Mouse (Mus musculus) adrenal gland, adult (tissue): Measurements from ENCODE around the gene Sirt4.

Experiments
- DNase-seq, 2 experiments: peaks; one replicate each; pipeline ENCODE4 v3.0.0; 2022 to 2023; ENCODE audit warnings: low spot score in 1 of 2; ENCODE audit not compliant: inconsistent age in 2 of 2

Sirt4 gene

DNA sequence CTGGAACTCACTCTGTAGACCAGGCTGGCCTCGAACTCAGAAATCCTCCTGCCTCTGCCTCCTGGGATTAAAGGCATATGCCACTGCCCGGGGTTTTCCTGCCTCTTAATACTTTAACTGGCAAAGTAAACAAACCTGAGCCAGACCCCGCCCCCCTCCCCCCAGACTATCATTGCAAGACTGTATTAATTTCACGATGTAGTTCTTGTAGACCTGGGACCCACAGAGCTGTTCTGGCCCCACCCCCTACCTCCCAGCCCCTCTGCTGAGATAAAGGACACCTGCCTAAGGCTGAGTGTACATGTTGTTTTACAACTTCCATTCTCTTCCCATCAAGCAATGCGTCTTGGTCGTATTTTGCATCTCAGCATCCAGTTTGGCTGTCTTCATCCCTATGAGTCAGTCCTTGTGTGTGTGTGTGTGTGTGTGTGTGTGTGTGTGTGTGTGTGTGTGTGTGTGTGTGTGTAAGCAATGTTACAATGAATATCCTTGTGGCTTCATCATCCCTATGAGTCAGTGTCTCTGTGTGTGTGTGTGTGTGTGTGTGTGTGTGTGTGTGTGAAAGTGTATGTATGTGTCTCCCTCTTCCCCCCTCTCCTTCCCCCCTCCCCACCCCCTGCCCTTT is 8.3 kb upstream of the Sirt4 start:
- DNase-seq = peak in 1 of 2 experiments; percentile 69

DNA sequence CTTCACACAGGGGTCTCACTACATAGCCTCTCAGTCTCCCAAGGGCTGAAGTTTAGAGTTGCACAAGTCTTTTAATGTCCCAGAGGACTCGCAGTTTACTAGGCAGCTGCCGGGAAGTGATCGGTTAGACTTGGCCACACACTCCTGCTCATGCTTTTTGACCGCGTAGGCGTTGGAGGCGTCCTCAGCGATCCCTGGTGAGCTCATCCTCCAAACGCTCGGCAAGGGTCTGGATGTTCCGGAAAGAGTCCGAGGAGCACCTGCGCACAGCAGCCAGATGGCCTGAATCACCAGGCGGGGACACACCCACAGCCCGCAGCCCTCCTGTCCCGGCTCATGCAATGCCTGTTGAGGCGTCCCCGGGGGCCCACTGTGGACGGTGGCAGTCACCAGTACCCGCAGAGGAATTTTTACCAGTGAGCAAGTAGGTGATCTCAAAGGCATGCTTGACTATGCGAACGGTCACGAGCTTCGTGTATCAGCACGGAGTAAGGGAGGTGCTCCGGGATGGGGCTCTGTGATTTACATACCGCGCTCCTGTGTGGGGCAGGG is 7.3 kb upstream of the Sirt4 start:
- peak; percentile 91 to 93 for DNase-seq

DNA sequence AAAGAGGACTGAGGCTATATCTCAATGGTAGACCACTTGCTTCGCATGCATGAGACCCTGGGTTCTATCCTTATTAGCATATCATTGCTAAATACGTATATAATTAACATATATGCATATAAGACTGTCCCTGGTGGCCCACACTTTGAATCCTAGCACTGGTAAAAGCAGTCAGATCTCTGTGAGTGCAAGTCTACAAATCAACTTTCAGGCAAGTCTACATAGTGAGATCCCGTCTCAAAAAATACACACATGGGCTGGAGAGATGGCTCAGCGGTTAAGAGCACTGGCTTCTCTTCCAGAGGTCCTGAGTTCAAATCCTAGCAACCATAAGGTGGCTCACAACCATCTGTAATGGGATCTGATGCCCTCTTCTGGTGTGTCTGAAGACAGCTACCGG is 6.6 kb upstream of the Sirt4 start:
- DNase-seq = peak in 1 of 2 experiments; percentile 48

DNA sequence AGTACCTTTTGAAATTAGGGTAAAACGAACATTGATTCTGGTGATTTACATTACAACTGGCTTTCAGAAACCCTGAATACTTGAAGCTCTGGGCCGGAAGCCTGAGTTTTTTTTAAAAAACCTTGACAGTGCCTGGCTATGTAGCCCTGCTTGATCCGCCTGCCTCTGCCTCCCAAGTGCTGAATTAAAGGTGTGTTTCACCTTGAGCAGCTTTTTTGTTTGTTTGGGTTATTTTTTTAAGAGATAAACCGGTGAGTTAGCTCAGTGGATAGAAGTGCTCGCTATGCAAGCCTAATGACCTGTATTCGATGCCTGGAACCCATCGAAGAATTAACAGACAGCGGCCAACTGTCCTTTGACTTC is 6.1 kb upstream of the Sirt4 start:
- peak in 1 of 2 experiments; percentile 58 for DNase-seq

DNA sequence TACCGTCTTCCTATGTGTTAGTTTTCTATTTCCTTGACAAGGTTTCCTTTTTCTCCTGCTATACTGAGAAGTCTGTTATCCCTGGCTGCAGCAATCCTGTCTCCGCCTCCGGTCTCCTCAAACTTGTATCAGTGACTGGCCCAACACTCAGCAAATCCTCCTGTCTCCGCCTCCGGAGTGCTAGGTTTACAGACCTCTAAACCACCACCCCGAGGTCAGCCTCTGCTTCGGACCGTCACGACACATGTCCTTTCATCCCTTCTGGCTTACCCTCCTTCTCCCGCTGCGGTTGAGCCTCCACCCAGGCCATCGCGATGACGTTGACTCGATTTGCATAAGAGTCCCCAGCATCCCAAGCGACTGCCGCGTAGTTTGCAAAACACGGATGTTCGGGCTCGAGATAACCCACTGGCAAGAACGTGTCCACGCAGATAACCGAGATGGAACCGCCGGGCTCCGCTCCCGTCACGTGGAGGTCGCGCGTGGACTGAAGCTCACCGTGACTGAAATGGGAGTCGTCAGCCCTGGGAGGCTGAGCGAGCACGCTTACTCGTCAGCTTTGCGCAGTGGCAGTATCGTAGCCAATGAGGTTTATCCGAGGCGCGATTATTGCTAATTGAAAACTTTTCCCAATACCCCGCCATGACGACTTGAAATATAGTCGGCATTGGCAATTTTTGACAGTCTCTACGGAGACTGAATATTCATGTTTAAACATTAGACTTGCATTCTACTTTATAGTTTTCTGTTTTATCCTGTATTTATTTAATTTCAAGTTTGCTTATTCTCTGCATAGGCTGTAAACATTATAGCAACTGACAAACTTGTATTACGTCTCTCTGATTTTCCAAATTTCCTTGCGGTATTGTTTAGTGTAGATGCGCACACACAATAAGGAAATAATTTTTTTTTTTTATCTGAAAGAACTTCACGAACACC is 5.4 kb upstream of the Sirt4 start:
- DNase-seq = peak; percentile 93 to 98

DNA sequence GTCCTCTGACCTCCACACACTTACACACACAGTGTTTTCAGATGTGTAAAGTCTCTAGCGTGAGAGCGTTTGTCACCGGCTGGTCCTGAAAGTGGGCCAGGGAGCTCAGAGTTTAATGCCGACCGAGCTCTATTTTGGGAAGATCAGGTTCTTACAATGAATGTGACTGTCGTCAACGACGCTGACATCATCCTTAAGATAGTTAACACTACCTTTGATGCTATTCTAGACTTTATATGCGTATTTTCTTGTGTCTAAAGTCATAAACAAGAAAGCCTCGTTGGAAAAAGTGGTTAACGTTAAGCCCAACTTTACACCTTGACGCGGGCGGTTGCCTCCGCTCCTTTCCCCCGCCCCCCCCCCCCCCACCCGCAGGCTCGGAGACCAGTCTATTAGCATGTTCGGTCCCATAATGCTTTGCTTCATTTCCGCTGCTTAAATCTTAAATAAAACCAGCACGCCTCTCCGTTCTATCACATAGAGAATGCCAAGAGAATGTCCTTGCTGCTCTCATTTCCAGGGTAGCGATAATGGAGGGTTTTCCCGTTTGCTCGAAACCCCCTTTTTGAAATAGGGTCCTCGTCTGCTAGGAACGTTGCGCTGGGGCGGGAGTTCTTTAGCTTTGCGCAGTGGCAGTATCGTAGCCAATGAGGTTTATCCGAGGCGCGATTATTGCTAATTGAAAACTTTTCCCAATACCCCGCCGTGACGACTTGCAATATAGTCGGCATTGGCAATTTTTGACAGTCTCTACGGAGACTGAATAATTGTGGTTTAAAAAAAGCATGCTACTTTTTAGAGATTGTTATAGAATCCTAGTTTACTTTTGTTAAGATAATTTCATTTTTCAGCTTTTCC is 4.5 kb upstream of the Sirt4 start:
- DNase-seq = peak; percentile 83 to 97

DNA sequence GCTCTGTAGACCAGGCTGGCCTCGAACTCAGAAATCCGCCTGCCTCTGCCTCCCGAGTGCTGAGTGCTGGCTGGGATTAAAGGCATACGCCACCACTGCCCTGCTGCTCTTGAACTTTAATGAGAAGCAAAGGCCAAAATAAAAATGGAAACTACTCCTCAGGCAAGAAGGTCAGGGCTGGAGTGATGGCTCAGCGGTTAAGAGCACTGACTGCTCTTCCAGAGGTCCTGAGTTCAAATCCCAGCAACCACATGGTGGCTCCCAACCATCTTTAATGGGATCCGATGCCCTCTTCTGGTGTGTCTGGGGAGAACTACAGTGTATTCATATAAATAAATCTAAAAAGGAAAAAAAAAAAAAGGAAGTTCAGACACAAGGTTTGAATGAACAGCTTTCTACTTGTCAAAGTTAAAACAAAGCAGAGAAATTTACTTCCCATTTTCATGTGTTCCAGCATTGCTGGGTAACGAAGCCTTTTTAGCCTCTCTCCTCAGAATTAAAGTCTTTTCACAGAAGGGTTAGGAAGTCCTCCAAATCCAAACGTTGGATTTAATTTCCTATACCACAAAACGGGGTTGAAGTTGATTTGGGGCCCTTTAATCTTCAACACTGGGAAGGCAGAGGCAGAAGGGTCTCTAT is 3.5 kb upstream of the Sirt4 start:
- peak in 1 of 2 experiments; percentile 45 for DNase-seq

DNA sequence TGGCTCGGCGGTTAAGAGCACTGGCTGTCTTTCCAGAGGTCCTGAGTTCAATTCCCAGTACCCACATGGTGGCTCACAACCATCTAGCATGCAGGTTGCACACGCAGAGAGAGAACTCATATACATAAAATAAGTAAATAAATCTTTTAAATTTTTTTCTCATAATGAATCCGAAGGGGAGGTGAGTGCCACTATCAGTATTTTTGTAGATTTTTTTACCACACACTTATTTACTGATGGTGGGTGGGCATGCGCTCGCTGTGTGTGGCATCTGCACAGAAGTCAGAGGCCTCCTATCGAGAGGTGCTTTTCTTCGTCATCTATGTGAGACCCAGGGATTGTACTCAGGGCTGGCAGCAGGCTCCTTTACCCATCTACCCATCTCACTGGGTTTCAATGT is 2.8 kb upstream of the Sirt4 start:
- peak in 1 of 2 experiments; percentile 30 for DNase-seq

DNA sequence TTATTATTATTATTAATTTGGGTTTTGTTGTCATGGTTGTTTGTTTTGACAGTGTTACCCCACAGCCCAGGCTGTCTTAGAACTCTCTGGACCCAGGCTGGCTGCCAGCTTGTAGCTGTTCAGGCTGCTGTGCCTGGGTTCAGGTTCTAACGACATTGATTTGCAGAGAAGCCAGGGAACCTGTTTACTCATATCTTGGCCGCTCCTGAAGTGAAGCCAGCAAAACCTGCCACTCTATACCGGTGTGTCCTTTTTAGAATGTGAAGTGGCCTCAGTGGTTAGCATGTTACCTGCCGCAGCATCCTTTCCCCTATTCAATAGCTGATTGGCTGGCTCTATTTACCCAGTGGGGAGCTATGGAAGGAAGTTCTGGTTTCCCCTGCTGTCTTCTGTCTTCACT is 2.2 kb upstream of the Sirt4 start:
- DNase-seq = peak in 1 of 2 experiments; percentile 31

DNA sequence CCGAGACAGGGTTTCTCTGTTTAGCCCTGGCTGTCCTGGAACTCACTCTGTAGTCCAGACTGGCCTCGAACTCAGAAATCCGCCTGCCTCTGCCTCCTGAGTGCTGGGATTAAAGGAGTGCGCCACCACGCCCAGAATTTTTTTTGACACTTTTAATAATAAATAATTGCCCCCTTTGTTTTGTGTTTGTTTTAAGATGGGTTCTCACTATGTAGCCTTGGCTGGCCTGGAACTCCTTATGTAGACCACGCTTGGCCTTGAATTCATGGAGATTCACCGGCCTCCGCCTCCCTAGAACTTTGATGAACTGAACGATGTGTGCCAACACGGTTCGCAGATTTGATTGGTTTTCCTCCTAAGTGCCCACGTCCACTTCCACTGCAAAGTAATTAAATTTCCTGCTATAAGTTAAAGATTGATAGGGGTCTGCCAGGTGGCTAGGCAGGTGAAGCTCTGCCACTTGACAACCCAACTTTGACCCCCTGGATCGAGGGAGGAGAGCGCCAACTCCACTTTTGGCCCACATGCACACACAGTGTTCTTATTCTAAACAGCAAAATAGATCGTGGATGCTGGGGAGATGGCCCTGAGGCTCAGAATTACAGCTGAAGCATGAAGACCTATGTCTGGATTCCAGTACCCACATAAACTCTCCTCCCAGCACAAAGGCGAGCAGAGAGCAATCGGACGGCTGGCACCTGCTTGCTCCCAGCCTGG is 1.1 kb upstream of the Sirt4 start:
- DNase-seq = peak in 1 of 2 experiments; percentile 43

DNA sequence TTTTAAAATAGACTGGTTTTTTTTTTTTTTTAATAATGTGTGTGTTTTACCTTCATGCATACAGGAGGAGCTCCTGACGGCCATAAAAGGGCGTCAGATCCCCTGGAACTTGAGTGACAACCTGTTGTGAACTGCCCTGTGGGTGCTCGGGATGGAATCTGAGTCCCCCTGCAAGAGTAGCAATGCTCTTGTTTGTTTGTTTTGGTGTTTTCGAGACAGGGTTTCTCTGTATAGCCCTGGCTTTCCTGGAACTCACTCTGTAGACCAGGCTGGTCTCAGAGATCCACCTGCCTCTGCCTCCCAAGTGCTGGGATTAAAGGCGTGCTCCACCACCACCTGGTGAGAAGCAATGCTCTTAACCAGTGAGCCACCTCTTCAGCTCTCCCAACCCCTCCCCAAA is 471 bp upstream of the Sirt4 start:
- DNase-seq = peak in 1 of 2 experiments; percentile 44

DNA sequence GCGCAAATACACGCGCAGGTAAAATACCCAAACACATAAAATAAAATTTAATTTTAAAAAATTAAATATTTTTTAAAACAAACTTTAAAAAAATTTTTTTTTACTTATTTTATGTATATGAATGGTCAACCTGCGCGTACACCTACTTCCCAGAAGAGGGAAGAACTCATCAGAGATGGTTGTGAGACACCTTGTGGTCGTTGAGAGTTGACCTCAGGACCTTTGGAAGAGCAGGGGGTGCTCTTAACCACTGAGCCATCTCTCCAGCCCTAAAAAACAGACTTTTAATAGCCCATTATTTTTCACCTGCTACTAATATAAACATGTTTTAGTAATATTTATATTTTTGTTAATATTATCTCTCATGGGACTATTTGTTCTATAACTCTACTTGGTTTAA is 1.1 kb downstream of the Sirt4 start:
- DNase-seq = no peak

DNA sequence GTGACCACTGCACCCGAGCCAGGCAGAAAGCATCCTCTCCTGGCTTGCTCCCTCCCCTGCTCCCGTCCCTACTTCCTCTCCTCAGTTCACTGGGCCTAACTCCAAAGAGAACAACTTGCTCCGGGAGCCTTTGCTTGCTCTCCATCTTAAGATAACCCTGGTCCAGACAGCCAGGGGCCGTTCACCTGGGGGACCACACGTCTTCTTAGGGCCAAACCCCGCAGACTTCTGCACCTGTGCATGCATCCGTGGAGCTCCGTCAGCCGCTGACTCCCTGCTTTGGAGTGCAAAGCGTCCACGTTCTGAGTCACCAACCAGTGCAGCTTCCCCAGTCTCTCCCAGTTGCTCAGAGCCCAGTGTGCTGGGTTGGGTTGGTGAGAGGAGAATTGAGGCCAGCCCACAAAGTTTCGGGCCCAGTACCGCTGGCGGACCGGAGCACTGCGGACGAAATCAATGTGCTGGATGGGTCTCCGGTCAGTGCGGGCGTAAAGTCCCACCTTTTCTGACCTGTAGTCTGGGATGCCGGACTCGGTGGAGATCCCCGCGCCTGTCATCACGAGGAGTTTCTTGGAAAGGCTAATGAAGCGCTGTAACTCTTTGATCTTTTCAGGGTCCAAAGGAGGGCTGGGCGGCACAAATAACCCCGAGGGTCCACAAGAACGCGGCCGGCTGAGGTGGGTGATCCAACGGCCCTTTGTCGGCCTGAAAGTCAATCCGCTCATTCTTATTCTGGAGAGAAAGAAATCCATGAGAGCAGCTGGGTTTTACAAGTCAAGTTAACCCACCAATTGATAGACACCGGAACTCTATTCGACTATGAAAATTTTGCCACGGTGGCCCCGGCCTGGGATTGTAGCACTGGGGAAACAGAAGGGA is 1.9 kb downstream of the Sirt4 start:
- peak in 1 of 2 experiments; percentile 47 for DNase-seq

DNA sequence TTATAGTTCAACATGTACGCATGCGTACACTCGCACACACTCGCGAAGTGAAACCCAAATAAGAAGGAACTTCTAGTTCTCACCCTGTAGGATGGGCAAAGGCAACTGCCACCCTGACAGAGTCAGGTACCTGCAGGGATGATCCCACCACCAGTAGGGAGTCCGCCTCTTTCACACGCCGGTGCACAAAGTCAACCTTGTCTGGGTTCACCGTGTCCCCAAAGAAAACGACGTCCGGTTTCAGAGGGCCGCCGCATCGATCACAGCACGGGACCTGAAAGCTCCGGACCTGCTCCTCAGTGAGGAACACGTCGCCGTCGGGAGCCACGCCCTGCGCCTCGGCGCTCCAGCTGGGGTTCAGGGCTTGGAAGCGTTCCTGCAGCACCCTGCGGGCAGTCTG is 4.4 kb downstream of the Sirt4 start:
- peak in 1 of 2 experiments; percentile 66 for DNase-seq

DNA sequence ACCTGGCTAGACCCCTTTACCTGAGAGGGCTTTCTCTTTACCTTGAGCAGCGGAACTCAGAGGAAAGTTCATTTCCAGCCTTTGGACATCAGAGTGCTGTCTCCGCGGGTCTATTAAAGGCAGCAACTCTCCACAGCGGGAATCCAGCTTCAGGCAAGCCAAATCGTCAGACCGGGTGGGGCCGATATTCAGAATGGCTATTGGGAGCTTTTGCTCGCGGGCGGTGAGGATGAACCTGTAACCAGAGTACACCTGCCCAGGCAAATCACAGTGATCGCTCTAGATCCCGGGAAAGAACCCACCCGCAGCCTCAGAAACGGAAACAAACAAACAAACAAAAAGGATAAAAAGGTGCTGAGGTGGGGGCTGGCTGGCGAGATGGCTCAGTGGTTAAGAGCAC is 5.0 kb downstream of the Sirt4 start:
- DNase-seq = peak in 1 of 2 experiments; percentile 41

DNA sequence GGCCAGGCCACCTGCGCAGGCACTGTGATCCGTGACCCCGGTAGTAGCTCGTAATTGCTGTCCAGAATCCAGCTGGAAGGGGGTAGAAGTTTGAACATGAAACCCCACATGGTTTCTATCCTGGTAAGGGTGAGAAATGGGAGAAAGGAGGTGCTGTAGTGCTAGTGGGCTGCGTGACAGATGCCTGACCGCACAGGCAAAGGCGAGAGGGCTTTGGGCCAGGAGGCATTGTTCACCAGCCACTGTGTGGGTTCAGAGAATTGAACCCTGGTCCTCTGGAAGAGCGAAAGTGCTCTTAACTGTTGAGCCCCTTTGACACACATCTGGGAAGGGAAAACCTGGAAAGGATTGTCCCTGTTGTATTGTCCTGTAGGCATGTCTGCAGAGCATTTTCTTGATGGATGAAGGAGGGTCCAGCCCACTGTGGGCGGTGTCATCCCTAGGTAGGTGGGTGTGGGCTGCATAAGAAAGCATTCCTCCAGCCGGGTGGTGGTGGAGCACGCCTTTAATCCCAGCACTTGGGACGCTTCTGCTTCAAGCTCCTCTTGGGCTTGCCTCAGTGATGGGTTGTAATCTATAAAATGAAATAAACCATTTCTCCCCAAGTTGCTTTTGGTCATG is 8.3 kb downstream of the Sirt4 start:
- peak in 1 of 2 experiments; percentile 57 for DNase-seq

DNA sequence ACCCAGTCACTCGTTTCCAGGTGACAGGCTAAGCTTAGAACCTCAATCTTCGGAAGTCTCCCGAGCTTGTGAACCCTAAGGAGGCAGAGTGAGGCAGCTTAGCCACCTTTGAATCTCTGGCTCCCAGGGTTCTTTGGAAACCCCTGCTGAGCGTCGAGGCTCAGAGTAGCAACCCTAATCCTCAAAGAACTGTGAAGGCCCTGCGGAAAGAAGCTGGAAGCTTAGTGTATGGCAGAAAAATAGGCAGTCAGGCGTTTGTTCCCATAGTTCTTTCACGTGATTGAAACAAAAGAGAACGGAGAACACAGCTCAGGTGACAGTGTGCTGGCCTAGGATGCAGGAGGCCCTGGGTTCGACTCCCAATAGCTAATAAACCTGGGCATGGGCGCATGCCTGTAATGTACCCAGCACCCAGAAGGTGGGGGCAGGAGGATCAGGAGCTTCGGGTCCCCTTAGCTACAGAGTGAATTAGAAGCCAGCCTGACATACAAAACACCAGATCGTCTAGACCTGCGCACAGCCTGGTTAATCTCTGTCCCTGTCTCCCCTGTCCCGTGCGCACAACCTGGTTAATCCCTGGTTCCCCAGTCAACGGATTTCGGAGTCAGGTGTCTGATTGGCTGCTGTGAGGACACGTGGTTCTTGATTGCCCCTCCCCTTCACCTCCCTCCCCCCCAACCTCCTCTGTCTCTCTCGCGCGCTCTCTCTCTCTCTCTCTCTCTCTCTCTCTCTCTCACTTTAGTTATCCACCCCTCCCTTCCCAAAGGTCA is 9.0 kb downstream of the Sirt4 start:
- DNase-seq = peak in 1 of 2 experiments; percentile 72
